Mouse (Mus musculus): ENCODE data around the gene Proser1. TPM values are rescaled to one million over a fixed set of nuclear protein-coding genes. Genes with fewer than 3 reads are reported as not detected.

Proser1 gene
- polyA plus RNA-seq (2017; shearing (Covaris generic)) = 10 to 100 TPM; 17.2 to 19.0 TPM

DNA sequence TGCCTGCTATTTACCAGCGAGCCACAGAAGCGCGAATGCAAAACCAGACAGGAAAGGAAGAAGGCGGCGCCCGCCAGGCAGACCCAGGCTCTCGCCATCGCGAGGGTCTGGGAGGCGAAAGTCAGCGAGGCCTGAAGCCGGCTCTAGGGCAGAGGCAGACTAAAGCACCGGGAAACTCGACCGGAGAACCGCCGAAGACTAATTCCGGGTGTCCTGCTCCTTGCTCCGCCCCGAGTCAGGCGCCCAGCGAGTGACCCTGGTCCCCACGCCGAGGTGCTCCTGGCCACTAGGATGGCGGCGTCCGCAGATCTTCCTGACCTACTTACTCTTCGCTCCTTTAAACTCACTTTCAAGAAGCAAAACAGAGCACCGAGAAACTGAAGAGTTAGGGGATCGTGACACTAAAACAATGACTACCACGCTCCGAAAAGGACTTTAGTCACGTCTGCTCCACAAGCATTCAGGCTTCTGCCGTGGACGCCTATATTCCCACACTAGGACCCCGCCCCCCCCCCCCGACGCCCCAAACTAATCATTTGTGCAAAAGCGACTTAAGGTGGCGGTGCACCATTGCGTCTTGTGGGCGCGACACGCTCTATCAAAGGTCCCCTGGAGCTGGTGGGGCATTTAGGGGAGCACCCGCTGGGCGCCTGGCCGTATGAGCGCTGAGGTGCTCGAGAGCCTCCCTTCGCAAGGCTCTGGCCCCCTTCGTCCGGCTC is at the start of gene Proser1, which contains the start of gene Nhlrc3:
TSS of gene Proser1 (plus strand) at position 621 of the 719 bp plus-strand sequence.
TSS of gene Nhlrc3 (minus strand) at position 287 of the 719 bp plus-strand sequence.

DNA sequence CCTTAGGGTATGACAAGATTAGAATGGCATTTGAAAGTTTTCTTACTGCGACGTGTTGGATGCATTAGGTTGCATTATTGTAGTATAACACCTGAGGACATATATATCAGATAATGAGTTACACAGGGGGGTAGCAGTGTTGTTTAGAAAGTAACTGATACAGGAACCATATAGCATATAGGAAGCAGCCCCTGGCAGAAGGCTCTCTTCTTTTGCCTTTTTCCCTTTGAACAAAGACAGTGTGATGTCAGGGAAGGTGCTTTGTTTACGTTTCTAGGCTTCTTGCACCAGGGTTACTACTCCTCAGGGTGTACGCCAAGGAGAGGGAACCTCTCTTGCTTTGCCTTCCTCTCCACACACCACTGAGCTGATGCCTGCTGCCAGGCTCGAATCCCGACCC is 24.9 kb downstream of the Proser1 start, which contains the start of gene Stoml3:
TSS of gene Stoml3 (plus strand) at position 301 of the 400 bp plus-strand sequence.

Other genes starting within 250 kb of the Proser1 start
- gene Nhlrc3, start 334 bp upstream of the Proser1 start, polyA plus RNA-seq (2017; shearing (Covaris generic)) = 10 to 100 TPM; 13.7 TPM
- gene Stoml3, start 25.0 kb downstream of the Proser1 start, polyA plus RNA-seq (2017; shearing (Covaris generic)) = under 1 TPM in 1 of 2 experiments, not detected in 1; 0.37 TPM
- gene Frem2, start 193.7 kb downstream of the Proser1 start, polyA plus RNA-seq (2017; shearing (Covaris generic)) = under 1 TPM; 0.04 to 0.54 TPM